Mouse (Mus musculus): ENCODE results near the gene Krt25. TPM values are rescaled to one million over a fixed set of nuclear protein-coding genes. Genes with fewer than 3 reads are reported as not detected.

Gene Krt25
- polyA plus RNA-seq, 2 experiments: not detected

DNA sequence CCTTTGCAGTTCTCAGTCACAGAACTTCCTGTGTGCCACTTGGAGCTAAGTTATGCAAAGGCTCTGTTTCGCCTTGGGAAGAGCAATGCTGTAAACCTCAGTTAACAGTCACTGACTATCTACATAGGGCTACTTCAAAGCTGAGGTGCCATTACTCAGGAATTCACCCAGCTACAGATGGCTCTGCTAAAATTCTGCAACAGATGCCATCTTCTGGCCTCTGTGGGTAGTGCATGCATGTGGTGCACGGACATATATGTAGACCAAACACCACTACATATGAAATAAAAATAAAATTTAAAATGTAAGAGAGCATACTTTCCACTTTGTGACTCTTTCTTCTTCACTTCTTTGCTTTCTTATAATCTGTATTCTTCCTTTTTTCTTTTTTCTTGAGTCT is 15.2 kb downstream of the Krt25 start:
- H3K27ac ChIP-seq (replicated peaks; ENCODE audit: low read depth, low read length): no peak overlapping the region
- no peak overlapping the region for H3K4me3 ChIP-seq (replicated peaks; ENCODE audit: low read length)
- no peaks in the 10 kb centered on the region for H3K27me3 ChIP-seq (ENCODE audit: control insufficient read depth, insufficient read depth, low read length)
- no peak for ATAC-seq (ENCODE audit: low FRiP score, low read depth)
- DNase-seq (ENCODE audit: low spot score): peak; percentile 68
- H3K36me3 ChIP-seq (ENCODE audit: control insufficient read depth, insufficient read depth, low read length): no peaks in the 10 kb centered on the region
- no peaks in the 10 kb centered on the region for H3K4me1 ChIP-seq (ENCODE audit: control insufficient read depth, insufficient read depth, low read length)
- H3K9me3 ChIP-seq (ENCODE audit: control insufficient read depth, low read length): no peaks in the 10 kb centered on the region
- WGBS: 16% methylated on average over 2 of the region's 2 CpGs
- no peak for TF ChIP-seq POLR2A (IDR thresholded peaks at IDR 0.05; ENCODE audit: borderline replicate concordance, extremely low read depth, insufficient read depth, insufficient read length)
- no peak overlapping the region for H3K4me2 ChIP-seq (replicated peaks; ENCODE audit: low read depth, low read length, severe bottlenecking)
- no peak overlapping the region for H3K9ac ChIP-seq (ENCODE audit: low read depth, low read length, severe bottlenecking)

DNA sequence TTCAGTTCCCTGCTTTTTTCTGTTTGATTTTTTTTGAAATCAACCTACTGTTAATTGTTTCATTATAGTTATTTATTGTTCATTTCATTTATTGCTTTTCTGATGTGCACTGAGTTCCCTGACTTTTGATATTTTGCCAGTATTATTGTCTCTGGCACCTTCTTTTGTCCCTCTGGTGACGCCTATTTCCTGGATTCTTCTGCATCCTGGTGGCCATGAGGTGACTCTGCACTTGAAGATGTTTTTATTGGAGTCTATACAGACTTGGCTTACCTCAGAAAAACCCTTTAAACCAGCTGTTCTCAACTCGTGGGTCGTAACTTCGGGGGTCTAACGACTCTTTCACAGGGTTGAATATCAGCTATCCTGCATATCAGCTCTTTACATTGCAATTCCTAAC is 27.7 kb downstream of the Krt25 start:
- Histone ChIP-seq H3K9ac (ENCODE audit: low read depth, low read length, severe bottlenecking) (no peak overlapping the region), H3K9me3 (ENCODE audit: control insufficient read depth, low read length) (no peaks in the 10 kb centered on the region), H3K36me3 (ENCODE audit: control insufficient read depth, insufficient read depth, low read length) (no peaks in the 10 kb centered on the region), H3K4me3 (replicated peaks; ENCODE audit: low read length) (no peak overlapping the region), H3K27ac (replicated peaks; ENCODE audit: low read depth, low read length) (no peak overlapping the region), H3K27me3 (ENCODE audit: control insufficient read depth, insufficient read depth, low read length) (no peaks in the 10 kb centered on the region), H3K4me2 (replicated peaks; ENCODE audit: low read depth, low read length, severe bottlenecking) (no peak overlapping the region), H3K4me1 (ENCODE audit: control insufficient read depth, insufficient read depth, low read length) (no peaks in the 10 kb centered on the region)
- DNase-seq (ENCODE audit: low spot score): no peak
- no peak for TF ChIP-seq POLR2A (IDR thresholded peaks at IDR 0.05; ENCODE audit: borderline replicate concordance, extremely low read depth, insufficient read depth, insufficient read length)
- no peak for ATAC-seq (ENCODE audit: low FRiP score, low read depth)
- 35% methylated on average over 5 of the region's 5 CpGs for WGBS

DNA sequence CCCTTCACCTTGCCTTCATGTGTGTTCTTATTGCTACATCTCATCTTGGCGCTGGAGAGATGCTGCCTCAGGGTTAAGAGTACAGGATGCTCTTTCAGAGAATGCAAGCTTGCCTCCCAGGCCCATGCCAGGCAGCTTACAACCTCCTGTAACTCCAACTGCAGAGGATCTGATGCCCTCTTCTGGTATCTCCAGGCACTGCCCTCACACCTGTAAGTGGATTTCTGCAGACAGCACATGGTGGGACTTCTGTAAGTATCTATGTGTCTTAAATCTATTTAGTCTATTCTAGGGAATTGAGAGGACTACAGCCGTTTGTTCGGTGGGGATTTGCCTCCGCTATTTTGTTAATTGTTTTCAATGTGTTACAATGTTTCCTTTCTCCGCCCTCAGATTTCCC is 29.9 kb downstream of the Krt25 start:
- 63% methylated on average over 5 of the region's 5 CpGs for WGBS
- no peaks in the 10 kb centered on the region for H3K9me3 ChIP-seq (ENCODE audit: control insufficient read depth, low read length)
- peak; percentile 26 for DNase-seq (ENCODE audit: low spot score)

DNA sequence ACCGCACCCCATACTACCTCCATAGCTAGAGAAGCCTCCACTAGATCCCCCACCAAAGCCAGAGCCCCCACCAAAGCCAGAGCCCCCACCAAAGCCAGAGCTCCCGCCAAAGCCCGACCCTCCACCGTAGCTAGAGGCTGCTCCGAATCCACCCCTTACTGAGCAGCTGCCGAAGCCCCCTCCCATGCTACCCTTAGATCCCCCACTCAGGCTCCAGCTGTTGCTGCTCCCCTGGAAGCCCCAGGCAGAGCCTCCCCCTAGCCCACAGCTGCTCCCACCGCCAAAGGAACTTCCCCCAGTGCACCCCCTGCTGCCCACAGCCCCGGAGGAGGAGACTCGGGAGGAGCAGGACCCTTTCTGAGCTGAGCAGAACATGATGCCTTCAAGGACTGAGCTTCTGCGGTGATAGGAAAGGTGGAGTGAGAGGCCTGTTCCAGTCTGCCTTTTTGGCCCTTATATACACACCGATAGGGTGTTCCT is 37.9 kb downstream of the Krt25 start, which contains the start of gene Krt24:
Gene Krt24, minus strand, starts transcription at position 430 of the 480 bp plus-strand sequence.
- Histone ChIP-seq H3K27ac (replicated peaks; ENCODE audit: low read depth, low read length) (no peak within 1 kb of the TSS), H3K9me3 (ENCODE audit: control insufficient read depth, low read length) (no peaks in the 10 kb centered on the region), H3K27me3 (ENCODE audit: control insufficient read depth, insufficient read depth, low read length) (no peaks in the 10 kb centered on the region), H3K4me2 (replicated peaks; ENCODE audit: low read depth, low read length, severe bottlenecking) (peak within 1 kb of the TSS; percentile 6; the same call in 1 of the 2 replicates), H3K36me3 (ENCODE audit: control insufficient read depth, insufficient read depth, low read length) (no peaks in the 10 kb centered on the region), H3K9ac (ENCODE audit: low read depth, low read length, severe bottlenecking) (no peak within 1 kb of the TSS), H3K4me3 (replicated peaks; ENCODE audit: low read length) (no peak within 1 kb of the TSS), H3K4me1 (ENCODE audit: control insufficient read depth, insufficient read depth, low read length) (peaks cover 3% of the 10 kb centered on the region; the same call in 1 of the 2 replicates)
- DNase-seq (ENCODE audit: low spot score) (no peak), ATAC-seq (ENCODE audit: low FRiP score, low read depth) (peak; percentile 68)
- TF ChIP-seq POLR2A (IDR thresholded peaks at IDR 0.05; ENCODE audit: borderline replicate concordance, extremely low read depth, insufficient read depth, insufficient read length): no peak
- WGBS: 32% methylated on average over 11 of the region's 11 CpGs

More for the DNA sequence above, 29.9 kb downstream of the Krt25 start:
- Histone ChIP-seq H3K4me3 (replicated peaks; ENCODE audit: low read length) (no peak overlapping the region), H3K36me3 (ENCODE audit: control insufficient read depth, insufficient read depth, low read length) (no peaks in the 10 kb centered on the region), H3K4me2 (replicated peaks; ENCODE audit: low read depth, low read length, severe bottlenecking) (no peak overlapping the region), H3K4me1 (ENCODE audit: control insufficient read depth, insufficient read depth, low read length) (no peaks in the 10 kb centered on the region), H3K9ac (ENCODE audit: low read depth, low read length, severe bottlenecking) (no peak overlapping the region), H3K27me3 (ENCODE audit: control insufficient read depth, insufficient read depth, low read length) (no peaks in the 10 kb centered on the region), H3K27ac (replicated peaks; ENCODE audit: low read depth, low read length) (no peak overlapping the region)
- no peak for TF ChIP-seq POLR2A (IDR thresholded peaks at IDR 0.05; ENCODE audit: borderline replicate concordance, extremely low read depth, insufficient read depth, insufficient read length)
- no peak for ATAC-seq (ENCODE audit: low FRiP score, low read depth)

DNA sequence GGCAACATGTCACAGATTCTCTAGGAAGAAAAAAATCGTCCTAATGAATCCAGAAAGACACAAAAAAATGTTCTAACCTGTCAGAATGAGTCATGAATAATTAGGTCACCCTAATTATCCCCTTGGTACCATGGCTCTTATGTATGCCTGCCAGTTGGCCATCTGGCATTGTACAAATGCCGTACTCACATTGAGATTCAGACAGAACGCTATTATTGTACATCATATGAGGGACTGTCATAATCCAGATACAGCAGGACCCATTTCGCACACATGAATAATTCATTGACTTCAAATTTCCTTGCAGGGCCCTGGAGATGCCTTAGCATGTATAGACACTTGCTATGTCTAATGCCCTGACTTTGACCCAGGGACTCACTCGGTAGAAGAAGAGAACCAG is 38.7 kb downstream of the Krt25 start:
- no peak for TF ChIP-seq POLR2A (IDR thresholded peaks at IDR 0.05; ENCODE audit: borderline replicate concordance, extremely low read depth, insufficient read depth, insufficient read length)
- no peaks in the 10 kb centered on the region for H3K9me3 ChIP-seq (ENCODE audit: control insufficient read depth, low read length)
- no peak overlapping the region for H3K4me2 ChIP-seq (replicated peaks; ENCODE audit: low read depth, low read length, severe bottlenecking)
- 77% methylated on average over 5 of the region's 5 CpGs for WGBS
- peaks cover 3% of the 10 kb centered on the region; the same call in 1 of the 2 replicates for H3K4me1 ChIP-seq (ENCODE audit: control insufficient read depth, insufficient read depth, low read length)
- no peak overlapping the region for H3K27ac ChIP-seq (replicated peaks; ENCODE audit: low read depth, low read length)
- H3K36me3 ChIP-seq (ENCODE audit: control insufficient read depth, insufficient read depth, low read length): no peaks in the 10 kb centered on the region
- no peaks in the 10 kb centered on the region for H3K27me3 ChIP-seq (ENCODE audit: control insufficient read depth, insufficient read depth, low read length)
- ATAC-seq (ENCODE audit: low FRiP score, low read depth) (no peak), DNase-seq (ENCODE audit: low spot score) (no peak)
- H3K4me3 ChIP-seq (replicated peaks; ENCODE audit: low read length): no peak overlapping the region
- H3K9ac ChIP-seq (ENCODE audit: low read depth, low read length, severe bottlenecking): no peak overlapping the region
